Mouse (Mus musculus): Measurements from ENCODE around the gene Olfr679.
"Not testable (repeated sequence)": the region's sequence is repeated elsewhere in the genome, so short reads cannot be mapped to it uniquely, and the experiment has no call there.

Olfr679 gene

GRCm38 (mm10) chr7:105080905-105081304 lies at the start of gene Olfr679:
TSS of gene Olfr679 (plus strand) at chr7:105081205.
- no peak for DNase-seq

- DNase-seq = no peak
Observed at GRCm38 (mm10) chr7:105032398-105032797, 48.6 kb upstream of the Olfr679 start, which contains the start of gene Olfr676. TSS of gene Olfr676 (plus strand) at chr7:105032698.

DNA sequence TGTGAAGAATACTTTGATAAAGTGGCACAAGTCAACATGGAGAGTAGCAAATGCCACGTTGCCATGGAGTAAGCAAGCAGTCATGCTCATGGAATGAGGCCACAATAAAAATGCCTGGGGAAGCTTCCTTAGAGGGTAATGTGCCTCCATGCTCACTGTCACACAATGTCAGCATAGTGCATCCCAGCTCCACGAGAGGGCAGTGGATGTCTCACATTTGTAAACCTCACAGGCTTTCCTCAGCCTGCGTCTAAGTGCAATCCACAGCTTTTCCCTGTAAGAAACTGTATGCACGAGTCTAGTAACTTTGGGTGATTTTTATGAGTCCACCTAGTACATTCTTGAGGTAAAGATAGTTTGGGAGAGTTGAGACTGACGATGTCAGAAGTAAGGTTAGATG lies 47.2 kb upstream of the Olfr679 start:
- not testable (repeated sequence) for DNase-seq

DNA sequence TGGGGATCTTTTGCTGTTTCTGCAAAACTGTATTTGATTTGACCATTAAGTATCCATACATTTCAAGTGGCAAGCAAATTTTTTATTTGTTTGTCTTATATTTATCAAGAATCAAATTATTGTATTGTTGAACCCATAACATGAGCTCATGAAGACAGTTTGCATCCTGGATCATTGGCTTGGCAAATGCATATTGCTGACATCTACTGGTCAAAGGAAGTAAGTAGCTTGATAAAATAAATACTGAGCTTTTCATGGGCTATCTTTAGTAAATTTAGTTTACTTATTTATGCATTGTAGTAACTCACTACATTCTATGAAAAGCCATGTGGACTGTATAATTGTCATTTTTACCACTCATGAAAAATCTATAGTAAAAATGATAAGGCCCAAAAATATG lies 22.1 kb upstream of the Olfr679 start:
- no peak for DNase-seq

GRCm38 (mm10) chr7:105064175-105064574 lies 16.8 kb upstream of the Olfr679 start, which contains the start of gene Olfr678:
TSS of gene Olfr678 (plus strand) at chr7:105064475.
- no peak for DNase-seq

GRCm38 (mm10) chr7:105092717-105093116 lies 11.7 kb downstream of the Olfr679 start, which contains the start of gene Olfr680-ps1:
TSS of gene Olfr680-ps1 (minus strand) at chr7:105092817.
- DNase-seq = not testable (repeated sequence)

DNA sequence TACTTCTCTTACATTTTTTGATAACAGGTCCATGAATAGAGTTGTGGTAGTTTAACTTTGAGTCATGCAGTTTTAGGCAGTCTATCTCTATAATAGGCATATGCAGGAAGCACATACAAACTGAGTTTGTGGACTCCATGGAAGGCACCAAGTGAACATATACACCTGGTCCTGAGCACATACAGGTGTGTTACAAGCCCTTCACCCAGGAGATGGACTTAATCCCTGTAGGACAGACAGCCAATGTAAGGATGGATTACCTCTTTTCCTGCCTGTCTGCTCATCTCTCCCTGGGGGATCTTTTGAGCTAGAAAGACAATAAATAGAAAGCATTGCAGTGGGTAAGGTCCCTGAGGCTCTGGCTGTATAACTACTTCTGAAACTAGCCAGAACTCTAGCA lies 35.5 kb downstream of the Olfr679 start, which contains the start of gene Olfr681:
Gene Olfr681, plus strand, starts transcription at position 301 of the 400 bp plus-strand sequence.
- DNase-seq = no peak

All from liver (tissue).